Mouse (Mus musculus): ENCODE measurements around the gene Klhdc8b. TPM values are rescaled to one million over a fixed set of nuclear protein-coding genes. Genes with fewer than 3 reads are reported as not detected.

Klhdc8b gene
- polyA plus RNA-seq, 1 experiment = 5.8 TPM

GRCm38 (mm10) chr9:108456953-108457352 lies 4.4 kb downstream of the Klhdc8b start:
- Histone ChIP-seq H3K4me3 (ENCODE audit: low read depth, low read length) (no peak overlapping the region), H3K9me3 (replicated peaks; ENCODE audit: control insufficient read depth, insufficient read depth, low read length, poor library complexity, severe bottlenecking) (no peaks in the 10 kb centered on the region), H3K4me1 (ENCODE audit: control insufficient read depth, insufficient read depth, low read length) (peaks cover 8% of the 10 kb centered on the region), H3K27ac (ENCODE audit: insufficient read depth, low read length) (no peak overlapping the region), H3K36me3 (ENCODE audit: control insufficient read depth, insufficient read depth, low read length, poor library complexity, severe bottlenecking) (no peaks in the 10 kb centered on the region), H3K27me3 (ENCODE audit: control insufficient read depth, insufficient read depth, low read length, poor library complexity, severe bottlenecking) (no peaks in the 10 kb centered on the region), H3K9ac (ENCODE audit: low read depth, poor library complexity, severe bottlenecking) (no peak overlapping the region)
- TF ChIP-seq POLR2A (IDR thresholded peaks at IDR 0.05; ENCODE audit: insufficient read depth, low read length) (no peak), EP300 (IDR thresholded peaks at IDR 0.05; ENCODE audit: insufficient read depth, low read depth, low read length) (no peak), CTCF (IDR thresholded peaks at IDR 0.05; ENCODE audit: low read depth, low read length) (no peak)

GRCm38 (mm10) chr9:108455747-108456571 lies 5.4 kb downstream of the Klhdc8b start:
- H3K4me3 ChIP-seq (ENCODE audit: low read depth, low read length) = no peak overlapping the region
- H3K4me1 ChIP-seq (ENCODE audit: control insufficient read depth, insufficient read depth, low read length) = peaks cover 8% of the 10 kb centered on the region
- no peaks in the 10 kb centered on the region for H3K36me3 ChIP-seq (ENCODE audit: control insufficient read depth, insufficient read depth, low read length, poor library complexity, severe bottlenecking)
- no peaks in the 10 kb centered on the region for H3K9me3 ChIP-seq (replicated peaks; ENCODE audit: control insufficient read depth, insufficient read depth, low read length, poor library complexity, severe bottlenecking)
- no peak for TF ChIP-seq CTCF (IDR thresholded peaks at IDR 0.05; ENCODE audit: low read depth, low read length)
- no peak for TF ChIP-seq POLR2A (IDR thresholded peaks at IDR 0.05; ENCODE audit: insufficient read depth, low read length)
- TF ChIP-seq EP300 (IDR thresholded peaks at IDR 0.05; ENCODE audit: insufficient read depth, low read depth, low read length) = no peak
- H3K27ac ChIP-seq (ENCODE audit: insufficient read depth, low read length) = no peak overlapping the region
- no peak overlapping the region for H3K9ac ChIP-seq (ENCODE audit: low read depth, poor library complexity, severe bottlenecking)
- no peaks in the 10 kb centered on the region for H3K27me3 ChIP-seq (ENCODE audit: control insufficient read depth, insufficient read depth, low read length, poor library complexity, severe bottlenecking)

DNA sequence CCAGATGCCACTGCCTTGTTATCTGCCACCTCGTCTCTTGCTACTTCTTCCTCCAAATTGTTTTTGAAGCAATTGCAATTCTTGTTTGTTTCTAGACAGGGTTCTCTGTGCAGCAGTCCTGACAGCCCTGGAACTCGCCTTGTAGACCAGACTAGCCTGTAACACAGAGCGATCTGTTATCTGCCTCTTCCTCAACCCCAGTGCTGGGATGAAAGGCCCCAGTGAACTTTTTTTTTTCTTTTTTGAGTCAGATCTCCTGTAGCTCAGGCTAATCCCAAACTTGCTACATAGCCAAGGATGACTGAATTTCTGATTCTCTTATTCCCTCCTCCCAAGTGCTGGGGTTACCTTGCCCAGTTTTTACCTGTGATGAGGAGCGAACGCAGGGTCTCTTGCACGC lies 7.0 kb downstream of the Klhdc8b start:
- no peak overlapping the region for H3K27ac ChIP-seq (ENCODE audit: insufficient read depth, low read length)
- no peaks in the 10 kb centered on the region for H3K9me3 ChIP-seq (replicated peaks; ENCODE audit: control insufficient read depth, insufficient read depth, low read length, poor library complexity, severe bottlenecking)
- no peak overlapping the region for H3K9ac ChIP-seq (ENCODE audit: low read depth, poor library complexity, severe bottlenecking)
- TF ChIP-seq POLR2A (IDR thresholded peaks at IDR 0.05; ENCODE audit: insufficient read depth, low read length) (no peak), CTCF (IDR thresholded peaks at IDR 0.05; ENCODE audit: low read depth, low read length) (no peak), EP300 (IDR thresholded peaks at IDR 0.05; ENCODE audit: insufficient read depth, low read depth, low read length) (no peak)
- H3K27me3 ChIP-seq (ENCODE audit: control insufficient read depth, insufficient read depth, low read length, poor library complexity, severe bottlenecking) = no peaks in the 10 kb centered on the region
- no peak overlapping the region for H3K4me3 ChIP-seq (ENCODE audit: low read depth, low read length)
- peaks cover 8% of the 10 kb centered on the region for H3K4me1 ChIP-seq (ENCODE audit: control insufficient read depth, insufficient read depth, low read length)
- H3K36me3 ChIP-seq (ENCODE audit: control insufficient read depth, insufficient read depth, low read length, poor library complexity, severe bottlenecking) = no peaks in the 10 kb centered on the region

DNA sequence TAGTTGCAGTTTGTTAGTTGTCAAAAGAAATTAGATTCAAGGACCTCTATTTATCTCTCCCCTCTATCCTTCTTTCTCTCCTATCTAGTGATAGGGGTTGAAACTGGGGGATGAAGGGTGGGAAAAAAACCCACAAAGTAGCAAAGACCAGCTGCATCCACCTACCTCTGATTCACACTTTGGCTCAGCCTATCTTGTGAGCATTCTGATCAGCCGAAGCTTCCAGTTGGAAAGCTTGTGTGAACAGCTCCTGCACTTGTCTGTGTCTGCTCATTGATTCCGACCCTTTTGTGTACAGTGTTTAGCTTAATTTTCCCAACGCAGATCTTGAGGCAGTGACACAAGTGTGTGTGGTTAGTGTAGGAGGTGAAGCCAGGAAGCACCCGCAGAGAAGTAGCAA lies 7.9 kb downstream of the Klhdc8b start:
- Histone ChIP-seq H3K9ac (ENCODE audit: low read depth, poor library complexity, severe bottlenecking) (no peak overlapping the region), H3K4me3 (ENCODE audit: low read depth, low read length) (no peak overlapping the region), H3K27ac (ENCODE audit: insufficient read depth, low read length) (no peak overlapping the region), H3K27me3 (ENCODE audit: control insufficient read depth, insufficient read depth, low read length, poor library complexity, severe bottlenecking) (no peaks in the 10 kb centered on the region), H3K36me3 (ENCODE audit: control insufficient read depth, insufficient read depth, low read length, poor library complexity, severe bottlenecking) (no peaks in the 10 kb centered on the region), H3K9me3 (replicated peaks; ENCODE audit: control insufficient read depth, insufficient read depth, low read length, poor library complexity, severe bottlenecking) (no peaks in the 10 kb centered on the region), H3K4me1 (ENCODE audit: control insufficient read depth, insufficient read depth, low read length) (peaks cover 8% of the 10 kb centered on the region)
- no peak for TF ChIP-seq POLR2A (IDR thresholded peaks at IDR 0.05; ENCODE audit: insufficient read depth, low read length)
- no peak for TF ChIP-seq EP300 (IDR thresholded peaks at IDR 0.05; ENCODE audit: insufficient read depth, low read depth, low read length)
- TF ChIP-seq CTCF (IDR thresholded peaks at IDR 0.05; ENCODE audit: low read depth, low read length) = no peak

DNA sequence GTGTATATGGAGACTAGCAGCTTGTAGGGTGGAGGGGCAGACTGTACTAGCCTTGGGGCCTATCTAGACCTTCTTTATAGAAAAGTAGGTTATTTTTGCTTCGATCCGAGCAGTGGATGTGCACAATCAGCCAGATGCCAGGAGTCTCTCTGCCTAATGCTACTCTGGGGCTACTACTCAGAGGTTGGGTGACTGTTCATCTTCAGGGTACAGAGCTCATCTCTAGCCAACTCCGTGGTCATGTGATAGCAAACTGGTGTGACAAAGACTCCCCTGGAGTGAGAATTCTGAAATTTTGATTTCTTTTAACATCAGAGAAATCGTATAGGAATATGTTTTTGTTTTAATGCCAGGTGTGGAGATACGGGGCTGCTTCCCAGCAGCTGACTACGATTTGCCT lies 8.5 kb downstream of the Klhdc8b start:
- Histone ChIP-seq H3K4me1 (ENCODE audit: control insufficient read depth, insufficient read depth, low read length) (peaks cover 8% of the 10 kb centered on the region), H3K36me3 (ENCODE audit: control insufficient read depth, insufficient read depth, low read length, poor library complexity, severe bottlenecking) (no peaks in the 10 kb centered on the region), H3K27me3 (ENCODE audit: control insufficient read depth, insufficient read depth, low read length, poor library complexity, severe bottlenecking) (no peaks in the 10 kb centered on the region), H3K9ac (ENCODE audit: low read depth, poor library complexity, severe bottlenecking) (no peak overlapping the region), H3K9me3 (replicated peaks; ENCODE audit: control insufficient read depth, insufficient read depth, low read length, poor library complexity, severe bottlenecking) (no peaks in the 10 kb centered on the region), H3K27ac (ENCODE audit: insufficient read depth, low read length) (no peak overlapping the region), H3K4me3 (ENCODE audit: low read depth, low read length) (no peak overlapping the region)
- TF ChIP-seq EP300 (IDR thresholded peaks at IDR 0.05; ENCODE audit: insufficient read depth, low read depth, low read length) (no peak), CTCF (IDR thresholded peaks at IDR 0.05; ENCODE audit: low read depth, low read length) (no peak), POLR2A (IDR thresholded peaks at IDR 0.05; ENCODE audit: insufficient read depth, low read length) (no peak)

GRCm38 (mm10) chr9:108452291-108452906 lies 9.0 kb downstream of the Klhdc8b start:
- TF ChIP-seq EP300 (IDR thresholded peaks at IDR 0.05; ENCODE audit: insufficient read depth, low read depth, low read length) (no peak), CTCF (IDR thresholded peaks at IDR 0.05; ENCODE audit: low read depth, low read length) (peak; percentile 78)
- Histone ChIP-seq H3K27me3 (ENCODE audit: control insufficient read depth, insufficient read depth, low read length, poor library complexity, severe bottlenecking) (no peaks in the 10 kb centered on the region), H3K9ac (ENCODE audit: low read depth, poor library complexity, severe bottlenecking) (peak overlapping the region; percentile 72), H3K4me3 (ENCODE audit: low read depth, low read length) (peak overlapping the region; percentile 69), H3K4me1 (ENCODE audit: control insufficient read depth, insufficient read depth, low read length) (peaks cover 7% of the 10 kb centered on the region), H3K9me3 (replicated peaks; ENCODE audit: control insufficient read depth, insufficient read depth, low read length, poor library complexity, severe bottlenecking) (no peaks in the 10 kb centered on the region), H3K27ac (ENCODE audit: insufficient read depth, low read length) (no peak overlapping the region), H3K36me3 (ENCODE audit: control insufficient read depth, insufficient read depth, low read length, poor library complexity, severe bottlenecking) (no peaks in the 10 kb centered on the region)
